Mouse (Mus musculus): Measurements from ENCODE around the gene Tectb.

Tectb gene

DNA sequence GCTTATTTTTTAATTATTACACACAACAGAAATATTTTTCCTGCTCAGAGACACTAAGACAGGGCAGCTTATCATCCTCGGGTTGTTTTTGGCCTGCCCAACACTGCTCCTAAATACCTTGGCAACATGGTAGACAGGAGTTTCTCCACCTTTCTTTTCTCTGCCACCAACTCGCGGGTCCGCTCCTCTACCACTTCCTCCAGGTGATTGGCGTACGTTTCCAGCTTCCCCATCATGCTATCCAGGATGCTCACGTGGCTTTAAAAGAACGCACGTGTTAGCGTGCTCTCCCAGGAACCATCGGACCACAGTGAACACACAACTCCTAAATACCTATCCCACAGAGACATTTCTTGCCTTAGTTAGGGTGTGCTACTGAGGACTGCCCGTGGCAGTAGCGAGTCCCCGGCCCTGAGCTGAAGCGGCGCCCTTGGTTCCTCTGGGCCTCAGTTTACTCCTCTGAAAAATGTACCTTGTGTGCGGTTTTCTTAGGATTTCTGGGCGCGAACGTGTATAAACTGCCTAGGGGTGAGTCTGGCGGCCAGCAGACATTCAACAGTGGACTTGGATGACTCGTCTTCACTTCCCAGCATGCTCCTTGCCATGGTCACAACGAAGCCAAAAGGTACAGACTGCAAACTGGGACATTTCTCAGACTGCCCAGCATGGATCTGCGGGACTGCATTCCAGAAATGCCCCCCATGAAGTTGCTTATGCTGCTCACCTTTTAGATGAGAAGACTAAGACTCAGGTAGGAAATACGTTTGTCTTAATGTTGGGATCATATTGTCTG lies 27.4 kb downstream of the Tectb start:
- no peak for DNase-seq (ENCODE audit: extremely low spot score)

DNA sequence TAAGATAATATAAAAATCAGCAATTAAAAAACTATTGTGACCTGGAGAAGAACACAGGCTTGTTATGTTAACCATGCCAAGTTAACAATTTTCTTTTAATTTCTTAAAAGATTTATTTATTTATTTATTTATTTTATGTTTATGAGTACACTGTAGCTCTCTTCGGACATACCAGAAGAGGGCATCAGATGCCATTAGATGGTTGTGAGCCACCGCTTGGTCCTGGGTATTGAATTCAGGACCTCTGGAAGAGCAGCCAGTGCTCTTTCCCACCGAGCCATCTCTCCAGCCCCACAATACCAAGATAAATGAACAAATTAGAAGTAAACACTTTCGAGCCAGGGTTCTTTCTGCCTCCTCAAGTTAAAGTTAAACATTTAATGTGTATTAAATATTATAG lies 28.1 kb downstream of the Tectb start:
- DNase-seq (ENCODE audit: extremely low spot score), result no peak

DNA sequence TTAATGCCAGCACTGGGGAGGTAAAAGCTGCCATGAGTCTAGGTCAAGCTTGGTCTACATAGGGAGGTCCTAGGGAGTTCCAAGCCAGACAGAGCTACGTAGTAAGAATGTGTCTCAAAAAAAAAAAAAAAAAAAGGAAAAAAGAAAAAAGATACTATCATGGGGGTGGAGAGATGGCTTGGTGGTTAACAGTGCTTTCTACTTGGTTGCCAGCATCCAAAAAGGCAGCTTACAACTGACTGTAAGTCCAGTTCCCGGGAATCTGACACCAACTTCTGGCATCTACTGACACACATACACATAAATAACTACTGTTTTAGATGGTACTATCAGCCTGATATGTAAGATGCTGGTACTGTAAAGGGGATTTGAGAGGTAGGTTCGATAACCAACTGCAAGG lies 28.6 kb downstream of the Tectb start:
- no peak for DNase-seq (ENCODE audit: extremely low spot score)

DNA sequence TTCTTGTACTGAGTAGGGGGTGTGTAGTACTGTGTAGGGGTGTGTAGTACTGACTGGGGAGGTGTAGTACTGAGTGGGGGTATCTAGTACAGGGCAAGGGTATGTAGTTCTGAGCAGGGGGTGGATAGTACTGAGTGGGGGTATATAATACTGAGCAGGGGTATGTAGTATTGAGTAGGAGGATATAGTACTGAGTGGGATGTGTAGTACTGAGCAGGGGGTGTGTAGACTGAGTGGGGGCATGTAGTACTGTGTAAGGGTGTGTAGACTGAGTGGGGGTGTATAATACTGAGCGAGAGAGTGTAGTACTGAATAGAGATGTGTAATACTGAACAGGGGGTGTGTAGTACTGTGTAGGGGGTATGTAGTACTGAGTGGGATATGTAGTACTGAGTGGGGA lies 31.2 kb downstream of the Tectb start:
- DNase-seq (ENCODE audit: extremely low spot score), result no peak

DNA sequence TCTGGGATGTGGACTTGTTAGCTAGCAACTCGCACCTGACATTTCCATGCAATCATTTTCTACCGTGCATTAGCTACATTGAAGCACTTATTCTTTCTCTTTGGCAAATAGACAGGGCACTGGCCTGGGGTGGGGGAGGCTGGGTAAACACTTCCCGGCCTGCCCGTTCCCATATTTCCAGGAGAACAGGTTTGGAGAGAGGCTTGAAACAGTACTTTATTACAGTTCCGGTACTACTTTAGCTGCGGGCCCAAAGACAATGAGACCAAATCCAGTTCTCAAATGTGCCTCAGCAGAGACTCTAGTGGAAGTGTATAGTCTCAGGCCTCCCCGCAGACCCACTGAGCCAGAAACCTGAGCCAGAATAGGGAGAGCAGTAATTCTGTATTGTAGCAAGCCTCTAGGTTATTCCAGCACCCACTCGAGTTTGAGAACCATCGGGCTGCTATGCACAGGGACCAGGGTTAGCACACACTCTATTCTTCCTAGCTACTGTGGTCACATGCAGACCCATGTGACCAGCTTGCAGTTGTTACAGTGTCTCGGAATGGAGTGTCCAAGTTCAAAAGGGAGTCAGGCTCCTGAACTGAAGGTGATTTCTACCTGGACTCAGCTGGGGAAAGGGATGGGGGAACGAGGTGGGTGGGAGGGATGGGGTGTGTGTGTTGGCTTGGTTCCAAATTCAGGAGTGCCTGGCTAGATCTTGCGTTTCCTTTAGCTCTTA lies 33.2 kb downstream of the Tectb start:
- DNase-seq (ENCODE audit: extremely low spot score), result no peak

DNA sequence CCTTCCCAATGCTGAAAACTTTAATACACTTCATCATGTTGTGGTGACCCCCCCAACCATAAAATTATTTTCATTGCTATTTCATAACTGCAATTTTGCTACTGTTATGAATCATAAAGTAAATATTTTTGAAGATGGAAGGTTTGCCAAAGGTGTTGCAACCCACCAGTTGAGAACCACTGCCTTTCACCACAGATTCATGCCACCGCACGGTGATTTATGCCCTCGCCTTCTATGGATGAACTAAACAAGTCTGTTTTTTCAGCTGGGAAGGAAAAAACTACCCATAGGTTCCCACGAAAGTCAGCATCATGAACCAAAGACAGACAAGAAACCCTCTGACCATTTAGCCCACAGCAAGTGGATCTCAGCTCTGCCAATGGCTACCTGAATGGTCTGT lies 36.3 kb downstream of the Tectb start:
- no peak for DNase-seq (ENCODE audit: extremely low spot score)

DNA sequence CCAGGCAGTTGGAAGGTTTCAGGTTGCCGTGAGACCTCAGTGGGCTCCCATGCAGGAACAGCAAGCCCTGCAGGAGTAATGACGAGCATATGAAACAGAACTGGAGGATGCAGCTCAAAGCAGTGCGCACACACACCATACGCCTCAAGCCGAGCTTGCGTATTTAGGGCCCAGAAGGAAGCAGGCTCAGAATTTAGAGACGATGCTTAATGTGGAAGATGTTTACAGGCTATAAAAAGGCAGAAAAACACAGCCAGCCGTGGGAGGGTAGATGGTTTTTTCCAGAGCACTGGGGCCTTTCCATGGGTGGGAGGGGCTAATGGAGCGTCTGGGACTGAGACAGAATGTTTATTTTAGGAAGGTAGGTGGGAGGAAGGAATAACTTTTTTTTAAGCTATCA lies 36.8 kb downstream of the Tectb start:
- no peak for DNase-seq (ENCODE audit: extremely low spot score)

DNA sequence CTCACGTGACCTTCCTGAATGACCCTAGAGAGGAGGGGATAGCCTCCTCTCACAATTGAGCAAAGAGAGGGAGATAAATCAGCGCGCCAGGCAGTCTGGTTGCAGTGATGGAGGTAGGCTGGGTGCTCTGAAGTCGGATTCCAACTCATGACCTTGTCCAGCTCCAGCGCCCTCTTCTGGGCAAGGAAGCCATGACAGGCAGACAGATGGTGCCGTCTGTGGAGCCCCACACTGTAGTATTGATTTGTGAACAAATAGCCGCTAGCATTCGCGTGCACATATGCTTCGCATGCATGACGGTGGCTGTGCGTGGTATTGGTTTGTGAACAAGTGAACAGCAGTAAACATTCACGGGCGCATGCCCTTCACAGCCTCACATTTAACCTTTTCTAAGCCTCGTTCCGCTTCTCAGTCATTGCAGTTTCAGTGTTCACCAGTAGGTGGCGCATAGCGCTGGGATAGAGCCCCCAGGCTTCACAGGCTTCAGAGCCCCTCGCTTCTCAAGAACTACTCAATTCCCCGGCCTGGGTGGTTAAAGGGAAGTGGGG lies 37.7 kb downstream of the Tectb start:
- DNase-seq (ENCODE audit: extremely low spot score), result peak; percentile 90

DNA sequence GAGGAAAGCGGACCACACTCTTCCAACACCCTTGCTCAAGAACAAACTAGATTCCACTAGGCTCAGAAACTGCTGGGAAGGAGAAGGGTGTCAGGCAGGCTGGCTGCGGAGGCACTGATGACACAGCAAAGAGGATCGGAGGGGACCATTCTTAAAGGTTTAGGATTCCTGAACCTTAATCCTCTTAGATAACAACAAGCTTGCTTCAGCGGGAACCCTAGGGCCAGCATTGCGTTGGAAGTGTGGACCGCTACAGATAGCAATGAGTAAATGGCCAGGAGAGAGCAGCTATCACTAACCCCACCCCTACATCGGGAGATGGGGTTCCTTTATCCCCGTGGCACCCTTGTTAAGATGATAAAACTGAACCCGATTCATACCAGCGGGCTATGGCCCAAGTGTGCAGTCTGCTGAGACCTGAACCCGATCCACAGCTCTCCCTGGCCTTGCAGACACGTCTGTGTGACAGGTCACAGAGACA lies 38.2 kb downstream of the Tectb start:
- no peak for DNase-seq (ENCODE audit: extremely low spot score)

DNA sequence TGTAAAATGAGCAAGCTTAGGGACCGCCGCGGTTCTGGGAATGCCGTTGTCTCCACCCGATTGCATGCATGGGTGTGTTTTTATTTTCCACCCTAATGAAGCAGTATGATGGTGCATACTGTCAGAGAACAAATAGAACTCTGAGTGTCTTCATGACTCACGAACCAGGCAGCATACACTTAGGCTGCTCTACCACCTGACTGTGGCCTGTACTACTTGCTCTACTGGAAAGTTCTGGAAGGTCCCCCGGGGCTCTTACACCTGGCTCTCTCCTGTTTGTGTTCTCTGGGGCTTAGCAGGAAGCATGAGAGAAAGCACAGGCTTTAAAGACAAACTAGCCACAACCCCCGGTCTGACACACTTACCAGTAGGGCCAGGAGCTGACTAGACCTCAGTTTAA lies 38.8 kb downstream of the Tectb start:
- DNase-seq (ENCODE audit: extremely low spot score), result no peak

DNA sequence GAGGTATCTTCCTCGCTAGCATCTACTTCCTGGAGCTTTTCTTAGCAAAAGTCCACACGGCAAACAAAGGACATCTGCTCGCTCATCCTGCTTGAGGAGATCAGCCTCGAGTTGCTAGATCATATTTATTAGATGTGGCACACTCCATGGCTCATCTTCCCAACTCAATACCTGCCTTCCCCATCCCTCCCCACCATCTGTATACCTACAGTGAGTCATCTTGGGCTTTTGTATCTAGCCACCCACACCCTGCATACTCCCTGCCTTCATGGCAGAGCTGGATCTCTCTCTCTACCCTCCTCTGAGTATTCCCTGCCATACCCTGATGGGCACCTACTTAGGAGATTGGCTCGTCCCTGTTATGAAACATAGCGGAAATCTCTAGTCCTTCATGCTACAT lies 40.7 kb downstream of the Tectb start:
- DNase-seq (ENCODE audit: extremely low spot score), result no peak

DNA sequence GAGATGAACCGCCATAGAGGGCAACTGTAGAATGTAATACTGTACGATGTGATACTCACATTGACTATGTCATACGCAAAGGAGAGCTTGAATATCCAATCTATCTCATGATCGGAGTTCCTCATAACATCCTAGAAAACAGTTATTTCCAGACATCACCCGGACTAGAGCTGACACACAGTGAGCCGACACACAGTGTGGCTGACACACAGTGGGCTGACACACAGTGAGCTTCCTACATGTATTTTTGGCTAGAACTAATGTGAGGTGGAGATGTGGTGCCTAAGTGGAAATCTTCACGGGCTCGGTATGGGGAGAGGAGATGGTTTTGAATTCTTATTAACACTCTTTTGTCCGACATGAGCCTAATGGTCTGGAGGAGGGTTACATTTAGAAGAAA lies 41.7 kb downstream of the Tectb start:
- no peak for DNase-seq (ENCODE audit: extremely low spot score)

DNA sequence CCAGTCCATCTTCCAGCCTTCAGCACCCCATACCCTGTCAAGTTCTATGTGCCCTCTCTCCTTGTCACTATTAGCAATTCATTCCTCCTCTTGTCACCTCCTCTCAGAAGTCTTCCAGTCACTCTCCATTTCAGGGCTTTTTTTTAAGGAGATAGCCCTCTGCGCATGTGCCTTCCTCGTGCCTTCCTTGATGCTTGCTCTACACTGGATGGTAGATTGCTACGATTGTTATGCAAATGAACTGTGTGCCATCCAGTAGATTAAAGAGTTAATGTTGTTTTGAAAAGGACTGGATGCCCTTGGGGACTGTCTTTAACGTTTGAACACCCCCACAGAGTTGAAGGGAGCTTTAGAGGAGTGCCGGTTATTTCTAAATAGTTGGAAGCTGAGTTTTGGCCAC lies 46.1 kb downstream of the Tectb start:
- no peak for DNase-seq (ENCODE audit: extremely low spot score)

DNA sequence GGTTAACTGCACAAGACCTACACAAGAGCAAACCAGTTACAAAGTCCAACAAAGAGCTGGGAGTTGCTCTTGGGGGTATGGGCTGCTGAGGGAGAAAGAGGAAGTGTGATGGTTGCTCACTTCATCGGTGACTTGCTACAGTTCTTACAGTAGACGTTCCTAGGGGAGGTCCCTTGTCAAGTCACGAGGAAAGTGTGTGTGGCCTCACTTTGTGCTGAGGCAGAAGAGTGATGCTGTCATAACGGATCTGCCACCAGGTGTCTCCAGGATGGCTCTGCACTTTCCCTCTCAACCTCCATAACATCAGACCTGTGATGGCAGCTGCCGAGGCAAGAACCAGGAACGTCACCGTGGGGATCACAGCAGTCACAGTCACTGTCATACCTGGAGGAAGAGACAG lies 46.6 kb downstream of the Tectb start:
- DNase-seq (ENCODE audit: extremely low spot score), result no peak

DNA sequence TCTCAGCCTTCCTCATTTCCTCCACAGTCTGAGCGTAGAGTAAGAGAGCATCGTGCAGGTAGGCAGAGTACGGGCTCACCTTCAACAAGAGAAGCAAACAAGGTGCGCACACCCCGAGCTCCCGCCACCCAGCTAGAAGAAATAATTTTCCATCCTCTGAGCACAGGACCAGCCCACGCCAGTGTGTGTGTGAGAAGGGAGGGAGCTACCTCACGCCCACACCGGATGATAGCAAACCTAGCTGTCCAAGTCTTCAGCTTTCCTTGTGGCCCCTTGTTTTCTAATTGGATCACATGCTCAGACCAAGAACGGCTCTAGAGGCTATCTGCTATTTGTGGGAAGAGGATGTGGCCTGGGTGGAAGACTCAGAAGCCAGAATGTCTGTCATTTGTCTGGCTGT lies 50.5 kb downstream of the Tectb start:
- DNase-seq (ENCODE audit: extremely low spot score), result no peak

DNA sequence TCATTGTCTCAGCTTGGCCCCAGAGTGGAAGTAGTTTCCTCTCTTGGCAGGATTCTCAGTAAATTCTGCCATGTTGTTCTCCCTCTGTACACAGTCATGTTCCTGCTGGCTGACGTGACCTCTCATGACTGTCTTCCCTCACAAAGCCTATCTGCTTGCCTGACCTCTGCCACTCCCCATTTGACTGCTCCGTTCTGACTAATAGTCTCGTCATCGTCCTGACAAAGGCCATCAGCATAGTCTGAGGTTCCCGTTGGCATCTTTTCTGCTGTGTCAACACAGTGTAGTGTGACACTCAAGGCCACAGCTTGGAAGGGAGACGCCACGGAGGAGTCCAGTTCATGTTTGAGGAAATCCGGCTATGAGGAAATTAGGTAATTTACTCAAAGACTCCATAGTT lies 51.6 kb downstream of the Tectb start:
- DNase-seq (ENCODE audit: extremely low spot score), result no peak

DNA sequence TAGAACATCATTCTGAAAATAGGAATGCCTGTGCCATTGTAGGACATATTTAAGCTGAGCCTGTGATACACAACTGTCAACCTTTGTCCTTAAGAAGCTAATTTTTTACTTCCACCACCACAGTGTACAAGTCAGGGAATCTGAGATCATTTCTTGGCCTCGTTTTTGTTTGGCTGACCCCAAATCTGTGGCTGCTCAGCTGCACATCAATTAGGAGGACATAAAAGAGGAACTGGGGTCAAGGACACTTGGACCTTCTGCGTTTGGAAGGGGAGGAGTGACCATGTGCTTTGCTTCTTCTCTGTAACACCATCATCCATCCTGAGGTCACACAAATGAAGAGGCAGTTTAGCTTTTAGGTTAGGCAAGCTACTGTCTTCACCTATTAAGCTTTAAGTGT lies 55.5 kb downstream of the Tectb start:
- no peak for DNase-seq (ENCODE audit: extremely low spot score)

DNA sequence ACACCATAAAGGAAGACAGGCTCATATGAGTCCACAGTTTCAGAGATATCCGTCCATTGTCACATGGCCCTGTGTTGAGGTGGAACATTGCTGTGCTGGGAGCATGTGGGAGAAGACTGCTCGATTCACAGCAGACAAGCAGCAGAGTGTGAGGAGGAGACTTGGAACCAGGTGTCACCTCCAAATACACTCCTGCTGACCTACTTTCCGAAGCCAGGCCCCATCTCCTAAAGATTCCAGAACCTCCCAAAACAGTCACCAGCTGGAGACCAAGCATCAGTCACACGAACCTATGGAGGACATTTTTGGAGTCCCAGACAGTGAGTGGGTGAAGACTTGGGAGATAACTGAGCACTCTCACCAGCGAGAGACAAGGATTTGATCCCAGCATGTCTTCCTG lies 56.0 kb downstream of the Tectb start:
- no peak for DNase-seq (ENCODE audit: extremely low spot score)

DNA sequence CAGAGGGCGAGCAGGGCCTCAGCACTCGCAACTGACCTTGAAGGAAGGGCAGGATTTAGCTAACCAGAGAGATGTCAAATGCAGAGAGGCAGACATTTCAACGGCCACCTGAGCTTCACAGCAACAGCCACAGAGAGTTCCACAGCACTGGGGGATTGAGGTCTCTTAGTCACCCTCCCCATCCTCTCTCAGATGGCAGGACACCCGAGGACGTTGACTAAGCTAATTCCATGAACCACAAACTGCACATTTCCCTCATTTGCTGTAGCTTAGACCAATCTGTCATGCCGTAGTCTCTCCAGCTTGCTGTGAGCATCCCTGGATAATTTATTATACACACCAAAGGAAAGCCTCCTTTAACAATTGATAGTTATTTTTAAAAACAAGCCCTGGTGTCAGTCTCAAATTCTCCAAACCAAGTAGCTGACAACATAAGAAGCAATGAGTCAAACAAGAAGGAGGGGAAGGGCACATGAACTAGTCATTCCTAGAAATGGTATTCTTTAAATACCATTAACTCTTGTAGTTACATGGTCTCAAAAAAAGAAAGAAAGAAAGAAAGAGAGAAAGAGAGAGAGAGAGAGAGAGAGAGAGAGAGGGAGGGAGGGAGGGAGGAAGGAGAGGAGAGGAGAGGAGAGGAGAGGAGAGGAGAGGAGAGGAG lies 59.4 kb downstream of the Tectb start:
- DNase-seq (ENCODE audit: extremely low spot score), result no peak

DNA sequence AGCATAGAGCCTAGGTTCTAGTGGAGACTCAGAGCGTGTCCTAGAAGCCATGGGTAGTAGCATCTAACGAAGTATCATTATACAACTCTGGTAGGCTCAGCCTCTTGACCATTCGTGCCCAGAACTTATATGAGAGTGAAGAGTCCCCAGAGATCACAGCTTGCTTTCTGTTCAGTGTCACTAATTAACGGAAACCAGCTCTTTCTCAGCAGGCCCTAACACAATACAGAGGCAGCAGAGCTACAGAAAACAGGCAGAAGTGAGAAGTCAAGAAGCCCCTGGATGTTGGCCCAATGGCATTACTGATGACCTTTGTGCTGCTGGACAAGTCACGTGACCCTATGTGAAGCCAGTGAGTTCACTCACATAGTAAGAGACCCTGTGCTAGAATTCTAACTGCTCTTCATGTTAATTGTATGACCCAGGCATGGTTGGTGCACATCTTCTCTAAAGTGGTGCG lies 60.7 kb downstream of the Tectb start, which contains the start of gene Gucy2g:
TSS of gene Gucy2g (minus strand) at position 51 of the 460 bp plus-strand sequence.
- no peak for DNase-seq (ENCODE audit: extremely low spot score)

DNA sequence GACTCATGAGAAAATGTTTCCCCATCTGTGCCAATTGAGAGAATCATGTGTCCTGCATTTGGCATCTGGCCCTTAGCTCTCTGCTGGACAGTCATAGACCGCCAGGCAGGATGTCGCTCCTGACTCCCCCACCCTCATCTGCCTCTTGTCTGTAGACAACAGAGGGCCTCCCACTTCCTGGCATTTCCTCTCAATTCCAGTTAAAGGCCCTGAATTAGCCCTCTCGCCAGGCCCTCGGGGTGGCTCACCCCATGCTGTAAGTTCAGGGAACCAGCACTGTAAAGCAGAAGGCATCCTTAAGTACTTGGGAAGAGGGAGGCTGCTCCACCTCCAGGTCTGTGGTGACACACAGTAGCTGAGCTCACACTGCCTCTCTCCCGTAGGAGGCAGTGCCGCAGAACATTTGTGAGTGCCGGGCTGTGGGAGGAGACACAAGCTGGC lies 64.3 kb downstream of the Tectb start:
- peak; percentile 39 for DNase-seq (ENCODE audit: extremely low spot score)

All from embryo, embryonic 9.5 days (tissue).